Mouse (Mus musculus) small intestine, adult 2 months (tissue): ENCODE measurements around the gene Vtcn1. TPM values are rescaled to one million over a fixed set of nuclear protein-coding genes. Genes with fewer than 3 reads are reported as not detected.

Experiments
- H3K27ac ChIP-seq: fragments of 200-500 bp; 2 replicates; pipeline ENCODE4 v1.5.1; 2012; ENCODE audit warnings: low read depth, low read length, control low read depth, inconsistent platforms; ENCODE audit not compliant: insufficient read depth
- H3K27me3 ChIP-seq: fragments of 200-500 bp; 2 replicates; pipeline ENCODE4 v1.6.1; 2012; ENCODE audit warnings: mild to moderate bottlenecking, moderate library complexity, low read length, inconsistent platforms; ENCODE audit not compliant: control insufficient read depth, insufficient read depth
- H3K36me3 ChIP-seq: fragments of 200-500 bp; 2 replicates; pipeline ENCODE4 v1.6.1; 2012; ENCODE audit warnings: mild to moderate bottlenecking, low read length, control low read depth, inconsistent platforms; ENCODE audit not compliant: control insufficient read depth, insufficient read depth
- H3K4me1 ChIP-seq: fragments of 200-500 bp; 2 replicates; pipeline ENCODE4 v1.6.1; 2012; ENCODE audit warnings: low read length, inconsistent platforms, mixed read lengths; ENCODE audit not compliant: control insufficient read depth, insufficient read depth, insufficient read length
- H3K4me3 ChIP-seq: fragments of 200-500 bp; 2 replicates; pipeline ENCODE4 v1.5.1; 2012; ENCODE audit warnings: low read depth, mild to moderate bottlenecking, control low read depth, inconsistent platforms, low read length, moderate library complexity
- CTCF ChIP-seq: fragments of 200-500 bp; IDR thresholded peaks from 2 replicates; pipeline ENCODE4 v1.5.1; 2012; ENCODE audit warnings: low read depth, mild to moderate bottlenecking, control low read depth, inconsistent platforms, low read length, moderate library complexity, mixed read lengths; ENCODE audit not compliant: insufficient replicate concordance, insufficient read length; ENCODE audit errors: extremely low read depth
- POLR2A ChIP-seq: fragments of 200-500 bp; IDR thresholded peaks from 2 replicates; pipeline ENCODE4 v1.6.1; 2012; ENCODE audit warnings: low read depth, mild to moderate bottlenecking, control low read depth, inconsistent platforms, low read length, moderate library complexity
- WGBS: fragments of 180-500 bp; shearing (Covaris S2); methylation state at CpG from one replicate; pipeline ENCODE4 v1.1.7; 2018; 5-methylcytosine and 5-hydroxymethylcytosine counted together
- polyA plus RNA-seq: library from polyadenylated mRNA; depleted of rRNA; stranded (reverse); fragments of >200 nt; gene quantifications from 2 replicates; pipeline ENCODE4 v1.2.3, GENCODE M21; 2012

Vtcn1 gene
- polyA plus RNA-seq, 1 experiment, result not detected

DNA sequence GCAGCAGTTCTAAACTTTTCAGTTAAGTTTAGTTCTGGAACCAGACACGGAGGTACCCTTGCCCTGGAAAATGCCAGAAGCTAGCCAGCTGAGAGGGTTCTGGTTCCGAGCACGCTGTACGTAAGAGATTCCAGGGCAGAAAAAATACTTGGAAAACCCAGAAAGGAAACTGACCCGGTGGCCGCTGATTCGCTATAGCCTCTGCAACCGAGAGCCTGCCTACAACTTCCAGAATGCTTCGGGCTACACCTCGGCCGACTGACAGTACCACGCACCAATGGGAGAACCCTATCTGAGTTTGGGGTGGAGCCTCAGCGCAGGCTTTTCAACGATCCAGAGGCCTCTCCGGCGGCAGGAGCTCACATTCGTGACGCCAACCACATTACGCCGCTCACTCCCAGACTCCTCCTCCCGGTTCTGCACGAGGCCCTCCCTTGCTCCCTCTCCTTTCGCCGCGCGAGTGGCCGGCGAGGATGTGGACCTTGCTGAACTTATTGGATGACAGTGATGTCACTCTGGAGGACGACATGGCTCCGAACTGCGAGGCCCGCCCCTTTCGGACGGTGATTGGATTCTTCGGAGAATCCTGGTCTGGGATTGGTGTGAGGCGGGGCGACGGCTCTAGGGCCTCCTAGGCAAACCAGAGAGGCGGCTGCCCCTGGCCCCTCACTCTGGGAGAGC lies 96.7 kb downstream of the Vtcn1 start, which contains the start of gene Trim45:
TSS of gene Trim45 (plus strand) at position 378 of the 681 bp plus-strand sequence.
- no peaks in the 10 kb centered on the region for H3K36me3 ChIP-seq
- TF ChIP-seq POLR2A (peak; percentile 53; the same call in 1 of the 2 replicates), CTCF (no peak)
- under 1% methylated on average over 39 of the region's 39 CpGs for WGBS
- 0 out of 2 replicates have a peak within 1 kb of the TSS, but pooled peaks have one; percentile 33 for H3K27ac ChIP-seq
- H3K27me3 ChIP-seq, result no peaks in the 10 kb centered on the region
- peak within 1 kb of the TSS; percentile 67 for H3K4me3 ChIP-seq
- H3K4me1 ChIP-seq, result peaks cover 3% of the 10 kb centered on the region; the same call in 1 of the 2 replicates

DNA sequence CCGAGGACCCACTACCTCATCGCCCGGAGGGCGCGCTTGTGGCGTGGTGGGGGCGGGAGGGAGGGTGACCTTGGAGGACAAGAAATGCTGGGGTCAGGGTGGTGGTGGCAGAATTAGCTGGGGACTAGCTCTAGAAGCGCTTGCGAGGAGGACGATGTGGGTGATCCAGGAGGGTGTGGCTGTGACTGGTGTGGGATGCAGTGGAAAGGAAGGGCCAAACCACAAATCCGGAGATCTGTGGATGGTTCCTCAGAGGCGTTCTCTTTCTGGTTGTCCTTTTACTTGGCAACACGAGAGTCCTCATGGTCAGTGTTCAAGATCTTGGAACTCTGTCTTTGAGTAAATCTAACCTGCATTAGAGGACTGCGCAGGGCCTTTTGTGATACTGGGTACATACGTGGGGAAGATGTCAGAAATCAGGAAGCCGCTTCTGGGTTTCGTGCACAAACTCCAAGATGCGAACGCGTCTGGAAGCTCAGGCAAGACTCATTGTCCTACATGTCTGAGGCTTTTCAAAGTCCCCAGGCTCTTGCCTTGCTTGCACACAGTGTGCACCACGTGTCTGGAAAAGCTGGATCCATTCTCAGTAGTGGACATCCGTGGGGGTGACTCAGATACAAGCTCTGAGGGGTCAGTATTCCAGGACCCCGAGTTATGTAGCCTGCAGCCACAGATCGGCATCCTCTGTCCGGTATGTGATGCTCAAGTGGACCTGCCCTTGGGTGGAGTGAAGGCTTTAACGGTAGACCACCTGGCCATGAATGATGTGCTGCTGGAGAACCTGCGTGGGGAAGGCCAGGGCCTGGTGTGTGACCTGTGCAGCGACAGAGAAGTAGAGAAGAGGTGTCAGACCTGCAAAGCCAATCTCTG lies 97.5 kb downstream of the Vtcn1 start:
- WGBS, result 26% methylated on average over 28 of the region's 28 CpGs
- TF ChIP-seq CTCF (no peak), POLR2A (no peak)
- H3K4me1 ChIP-seq, result peaks cover 3% of the 10 kb centered on the region; the same call in 1 of the 2 replicates
- no peaks in the 10 kb centered on the region for H3K36me3 ChIP-seq
- peak overlapping the region; percentile 67 for H3K4me3 ChIP-seq
- H3K27me3 ChIP-seq, result no peaks in the 10 kb centered on the region
- no peak overlapping the region for H3K27ac ChIP-seq

DNA sequence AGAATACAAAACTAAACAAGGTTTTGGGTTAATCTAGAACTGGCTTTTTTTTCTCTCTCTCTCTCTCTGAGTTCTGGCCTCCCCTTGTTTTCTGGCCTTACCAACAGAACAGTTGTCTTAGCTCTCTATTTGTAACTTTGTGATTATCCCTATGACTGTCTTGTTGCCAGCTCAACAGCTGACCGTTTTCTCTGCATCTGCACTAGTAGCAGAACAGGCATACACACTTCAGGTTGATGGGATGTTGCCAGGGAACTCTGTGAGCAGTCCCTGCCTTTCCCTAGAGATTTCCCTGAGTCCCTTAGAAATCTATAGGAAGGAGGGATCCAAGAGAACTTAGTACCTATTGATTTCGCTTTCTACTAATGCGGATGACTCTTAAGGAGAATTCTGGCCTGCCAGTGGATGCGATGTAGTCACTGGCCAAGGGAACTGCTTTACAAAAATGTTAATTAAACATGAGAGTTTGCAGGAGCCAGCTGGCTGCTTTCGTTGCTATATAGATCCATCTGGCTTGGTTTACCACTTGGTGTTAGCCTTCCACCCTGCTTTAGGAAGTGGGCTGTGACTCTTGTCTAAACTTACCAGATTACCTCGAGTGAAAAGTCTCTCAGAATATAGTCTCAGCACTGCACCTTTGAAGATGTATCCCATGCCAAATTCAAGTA lies 98.9 kb downstream of the Vtcn1 start:
- WGBS, result 68% methylated on average over 6 of the region's 6 CpGs
- Histone ChIP-seq H3K27ac (no peak overlapping the region), H3K4me1 (peaks cover 3% of the 10 kb centered on the region; the same call in 1 of the 2 replicates), H3K36me3 (no peaks in the 10 kb centered on the region), H3K27me3 (no peaks in the 10 kb centered on the region), H3K4me3 (no peak overlapping the region)
- no peak for TF ChIP-seq POLR2A
- no peak for TF ChIP-seq CTCF

DNA sequence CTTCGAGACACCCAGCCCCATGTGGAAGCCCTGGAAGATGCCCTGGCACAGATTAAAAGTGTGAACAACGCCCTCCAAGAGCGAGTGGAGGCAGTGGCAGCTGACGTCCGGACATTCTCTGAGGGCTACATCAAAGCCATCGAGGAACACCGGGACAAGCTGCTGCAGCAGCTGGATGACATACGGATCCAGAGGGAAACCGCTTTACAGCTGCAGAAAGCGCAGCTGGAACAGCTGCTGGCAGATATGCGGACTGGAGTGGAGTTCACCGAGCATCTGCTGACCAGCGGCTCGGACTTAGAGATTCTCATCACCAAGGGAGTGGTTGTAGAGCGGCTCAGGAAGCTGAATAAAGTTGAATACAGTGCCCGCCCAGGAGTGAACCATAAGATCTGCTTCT lies 99.9 kb downstream of the Vtcn1 start:
- no peaks in the 10 kb centered on the region for H3K36me3 ChIP-seq
- TF ChIP-seq POLR2A (no peak), CTCF (no peak)
- no peak overlapping the region for H3K27ac ChIP-seq
- WGBS, result 84% methylated on average over 16 of the region's 16 CpGs
- H3K4me3 ChIP-seq, result no peak overlapping the region
- H3K27me3 ChIP-seq, result no peaks in the 10 kb centered on the region
- peaks cover 3% of the 10 kb centered on the region; the same call in 1 of the 2 replicates for H3K4me1 ChIP-seq

DNA sequence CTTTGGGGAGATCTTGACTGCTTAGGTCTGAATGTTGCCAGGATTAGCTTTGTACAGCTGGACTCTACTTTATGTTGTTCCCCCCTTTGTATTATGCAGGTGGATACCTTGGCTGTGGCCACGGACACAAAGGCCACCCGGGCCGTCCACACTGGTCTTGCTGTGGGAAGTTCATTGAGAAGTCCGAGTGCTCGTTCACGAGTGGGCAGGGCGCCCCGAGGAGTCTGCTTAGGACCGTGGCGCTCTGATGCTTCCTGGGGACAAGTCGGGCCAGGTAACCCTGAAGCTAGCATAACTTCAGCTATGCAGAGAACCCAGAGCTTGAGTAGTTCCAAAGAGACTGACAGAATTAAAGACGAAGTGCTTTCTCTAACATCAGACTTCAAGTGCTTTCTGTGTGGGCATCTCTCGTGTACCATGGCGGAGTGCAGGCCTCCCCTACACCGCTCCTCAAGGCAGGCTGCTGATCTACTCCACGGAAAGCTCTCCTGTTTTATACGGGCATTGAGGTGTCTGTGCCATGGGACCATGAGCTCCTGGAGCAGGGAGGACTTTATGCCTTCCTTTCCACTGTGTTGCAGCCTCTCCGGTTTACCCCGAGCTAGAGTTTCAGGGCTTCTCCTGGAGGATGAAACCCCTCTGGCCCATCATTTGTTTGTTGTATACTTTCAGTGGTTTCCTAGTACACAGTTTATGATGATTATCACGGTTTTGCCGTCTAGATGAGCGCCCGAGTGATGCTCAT lies 106.2 kb downstream of the Vtcn1 start:
- Histone ChIP-seq H3K4me1 (no peaks in the 10 kb centered on the region; the same call in 1 of the 2 replicates), H3K4me3 (no peak overlapping the region), H3K36me3 (0 out of 2 replicates have a peak, but pooled peaks cover 1% of the 10 kb centered on the region), H3K27me3 (no peaks in the 10 kb centered on the region), H3K27ac (no peak overlapping the region)
- TF ChIP-seq CTCF (no peak), POLR2A (no peak)
- WGBS, result 93% methylated on average over 23 of the region's 23 CpGs
